Mouse (Mus musculus): Measurements from ENCODE around the gene Armc9. TPM values are rescaled to one million over a fixed set of nuclear protein-coding genes. Genes with fewer than 3 reads are reported as not detected.

Gene Armc9
- total RNA-seq, 2 experiments from 2014 or later = 5.4 to 9.1 TPM

GRCm38 (mm10) chr1:86216412-86216811 is 61.8 kb downstream of the Armc9 start:
- no peak for DNase-seq (ENCODE audit: low spot score in 2 of 2)

DNA sequence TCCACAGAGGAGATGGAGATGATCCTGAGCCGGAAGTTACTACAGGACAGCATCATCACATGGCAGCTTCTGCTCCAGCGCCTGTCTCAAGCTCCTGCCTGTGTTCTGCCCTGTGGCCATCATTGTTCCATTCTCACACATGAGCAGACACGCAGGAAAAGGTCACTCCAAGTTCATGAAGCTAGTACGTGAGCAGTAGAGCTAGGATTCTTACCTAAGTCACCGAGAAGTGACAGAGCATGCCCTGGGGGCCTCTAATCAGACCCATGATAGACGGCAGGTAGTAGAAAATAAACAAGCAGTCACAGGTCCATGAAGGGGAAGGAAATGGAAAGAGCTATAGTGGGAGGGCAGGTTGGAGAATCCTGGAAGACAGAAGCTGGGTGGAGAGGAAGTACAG is 63.4 kb downstream of the Armc9 start:
- DNase-seq (ENCODE audit: low spot score in 2 of 2) = no peak

DNA sequence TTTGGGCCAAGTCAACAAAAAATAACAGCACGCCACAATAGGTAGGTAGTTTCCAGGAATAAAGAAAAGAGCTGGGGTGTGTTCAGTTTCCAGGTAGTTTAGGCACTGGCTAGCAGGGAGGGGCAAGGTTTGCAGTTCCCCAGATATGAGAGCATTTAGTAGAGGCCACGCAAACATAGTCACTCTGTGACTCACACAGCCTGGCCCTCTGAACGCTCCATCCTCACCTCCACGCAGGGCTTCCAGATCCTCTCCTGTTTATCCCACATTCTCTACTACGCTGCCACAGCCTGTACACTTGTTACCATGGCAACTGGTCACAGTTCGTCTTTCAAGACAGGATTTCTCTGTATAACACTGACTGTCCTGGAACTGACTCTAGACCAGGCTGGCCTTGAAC is 70.6 kb downstream of the Armc9 start:
- no peak for DNase-seq (ENCODE audit: low spot score in 2 of 2)

DNA sequence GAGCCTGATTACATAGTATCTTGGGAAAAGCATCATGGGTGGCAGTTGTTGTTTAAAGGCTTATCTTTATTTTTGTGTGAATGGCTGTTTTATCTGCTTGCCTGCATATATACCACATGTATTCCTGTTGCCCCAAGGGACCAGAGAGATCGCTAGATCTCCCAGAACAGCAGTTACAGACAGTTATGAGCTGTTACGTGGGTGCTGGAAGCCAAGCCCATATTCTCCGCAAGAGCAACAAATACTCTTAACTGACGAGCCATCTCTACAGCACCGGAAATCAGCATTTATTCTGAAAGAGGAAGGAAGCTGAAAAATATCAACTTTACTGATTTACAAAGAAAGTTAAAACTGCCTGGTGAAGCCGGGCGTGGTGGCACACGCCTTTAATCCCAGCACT is 74.1 kb downstream of the Armc9 start:
- DNase-seq (ENCODE audit: low spot score in 2 of 2) = no peak

DNA sequence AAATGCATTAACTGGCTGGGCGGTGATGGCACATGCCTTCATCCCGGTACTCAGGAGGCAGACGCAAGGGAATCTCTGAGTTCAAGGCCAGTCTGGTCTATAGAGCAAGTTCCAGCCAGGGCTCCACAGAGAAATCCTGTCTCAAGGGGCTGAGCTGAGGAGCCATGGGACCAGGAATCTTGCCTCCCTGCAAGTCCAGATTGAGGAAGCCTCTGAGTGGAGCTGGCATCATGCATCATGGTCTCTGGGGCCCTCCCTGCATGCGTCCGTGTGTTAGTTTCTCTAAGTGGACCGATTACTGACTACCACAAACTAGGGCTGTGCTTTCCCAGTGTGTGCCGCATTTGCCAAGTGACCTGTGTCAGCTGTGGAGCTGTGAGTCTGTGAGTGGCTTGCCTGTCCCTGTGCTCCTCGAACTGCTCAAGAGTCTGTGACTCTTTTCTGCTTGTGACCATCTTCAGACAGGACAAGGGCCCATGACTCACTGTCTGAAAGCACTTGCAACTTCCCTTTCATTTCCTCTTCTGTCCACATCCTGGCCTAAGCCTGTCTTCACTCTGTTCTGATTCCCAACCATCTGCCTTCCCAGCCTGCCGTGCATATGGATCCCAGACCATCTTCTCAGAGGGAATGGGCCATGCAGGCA is 74.7 kb downstream of the Armc9 start:
- DNase-seq (ENCODE audit: low spot score in 2 of 2) = no peak

- DNase-seq (ENCODE audit: low spot score in 2 of 2) = no peak
Measured at GRCm38 (mm10) chr1:86232631-86233030, 78.1 kb downstream of the Armc9 start.

DNA sequence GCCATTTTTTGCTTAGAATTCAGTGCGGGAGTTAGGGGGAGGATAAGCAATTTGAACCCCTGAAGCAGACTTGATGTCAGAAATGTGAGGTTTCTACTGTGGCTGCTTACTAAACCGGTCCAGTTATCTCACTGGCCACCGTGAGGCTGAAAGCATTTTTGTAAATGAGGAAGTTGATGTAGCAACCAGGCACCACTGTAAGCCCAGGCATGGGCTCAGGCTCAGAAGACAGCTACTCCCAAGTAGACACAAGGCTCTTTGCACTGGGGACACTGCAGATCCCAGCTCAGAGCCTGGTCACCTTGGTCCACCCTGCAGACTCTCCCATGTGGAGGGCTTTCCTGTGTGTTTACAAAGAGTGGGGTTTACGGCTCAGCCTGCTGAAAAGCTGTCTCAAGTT is 79.2 kb downstream of the Armc9 start:
- DNase-seq (ENCODE audit: low spot score in 2 of 2) = no peak

GRCm38 (mm10) chr1:86235118-86235517 is 80.5 kb downstream of the Armc9 start:
- DNase-seq (ENCODE audit: low spot score in 2 of 2) = no peak

DNA sequence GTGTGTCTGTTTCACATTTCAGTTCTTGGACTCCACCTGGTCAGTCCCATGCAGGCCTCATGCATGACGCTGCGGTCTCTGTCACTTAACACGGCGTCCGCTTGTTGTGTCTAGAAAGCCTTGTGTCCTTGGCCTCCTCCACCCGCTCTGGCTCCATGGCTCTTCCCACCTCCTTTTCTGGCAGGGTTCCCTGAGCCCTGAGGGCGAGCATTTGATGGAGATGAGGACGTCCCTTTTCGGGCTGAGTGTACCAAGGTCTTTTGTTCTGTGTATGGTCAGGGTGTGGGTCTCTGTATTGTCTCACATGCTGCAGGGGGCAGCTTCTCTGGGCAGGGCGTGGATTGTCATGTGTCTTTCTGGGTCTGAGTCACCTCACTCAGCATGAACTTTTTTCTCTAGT is 81.9 kb downstream of the Armc9 start:
- DNase-seq (ENCODE audit: low spot score in 2 of 2) = no peak

- no peak for DNase-seq (ENCODE audit: low spot score in 2 of 2)
Measured at GRCm38 (mm10) chr1:86239010-86239409, 84.4 kb downstream of the Armc9 start.

GRCm38 (mm10) chr1:86239871-86240270 is 85.3 kb downstream of the Armc9 start:
- no peak for DNase-seq (ENCODE audit: low spot score in 2 of 2)

GRCm38 (mm10) chr1:86240959-86241358 is 86.4 kb downstream of the Armc9 start:
- no peak for DNase-seq (ENCODE audit: low spot score in 2 of 2)

DNA sequence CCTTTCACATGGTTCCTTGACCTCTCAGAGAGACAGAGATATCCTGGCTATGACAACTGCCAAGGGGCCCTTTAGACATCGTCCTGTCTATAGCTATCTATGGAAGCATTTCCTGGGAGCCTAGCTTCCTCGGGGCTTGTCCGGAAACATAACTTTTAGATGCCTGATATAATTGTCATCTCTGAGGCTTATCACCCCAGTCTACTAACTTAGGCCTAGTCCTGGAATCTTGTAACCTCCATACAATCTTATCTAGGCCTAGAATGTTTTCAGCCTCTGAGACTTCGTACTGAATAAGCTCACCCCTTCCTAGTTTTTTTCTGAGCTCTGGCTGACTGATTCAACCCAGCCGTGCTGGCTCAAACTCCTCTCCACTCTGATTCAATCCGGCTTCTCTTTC is 88.9 kb downstream of the Armc9 start:
- no peak for DNase-seq (ENCODE audit: low spot score in 2 of 2)

GRCm38 (mm10) chr1:86245301-86246085 is 90.9 kb downstream of the Armc9 start:
- no peak for DNase-seq (ENCODE audit: low spot score in 2 of 2)

- DNase-seq (ENCODE audit: low spot score in 2 of 2) = no peak
Measured at GRCm38 (mm10) chr1:86253410-86253809, 98.8 kb downstream of the Armc9 start.

GRCm38 (mm10) chr1:86256311-86256710 is 101.7 kb downstream of the Armc9 start:
- DNase-seq (ENCODE audit: low spot score in 2 of 2) = no peak

- no peak for DNase-seq (ENCODE audit: low spot score in 2 of 2)
Measured at GRCm38 (mm10) chr1:86257228-86257627, 102.6 kb downstream of the Armc9 start.

DNA sequence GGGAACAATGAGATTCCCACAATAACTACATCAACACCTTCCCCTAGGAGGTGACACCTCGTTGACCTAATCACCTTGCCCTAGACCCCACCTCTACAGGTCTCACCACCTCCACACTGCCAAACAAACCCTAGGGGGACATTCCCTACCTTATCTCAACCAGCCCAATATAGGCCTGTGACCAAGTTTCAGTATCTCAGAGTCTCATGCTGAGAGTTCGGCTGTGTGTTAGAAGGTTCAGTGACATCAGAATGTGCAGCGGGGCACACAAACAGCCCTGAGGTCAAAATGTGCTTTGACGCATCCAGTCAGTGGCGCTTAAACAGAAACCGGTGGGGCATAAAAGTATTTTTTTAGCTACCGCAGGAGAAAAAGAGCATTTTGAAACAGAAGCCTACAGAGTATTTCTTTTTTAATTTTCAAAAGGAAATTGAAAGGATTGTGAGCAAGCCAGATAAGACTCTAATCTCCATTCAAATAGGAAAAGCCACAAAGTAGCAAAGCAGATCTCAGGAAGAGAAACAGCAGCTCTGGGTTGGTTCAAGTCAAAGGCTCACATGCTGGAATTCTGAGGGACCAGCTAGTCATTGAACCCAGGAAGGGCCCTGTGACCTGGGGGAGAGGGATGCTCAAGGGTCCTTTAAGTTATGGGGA is 103.7 kb downstream of the Armc9 start:
- no peak for DNase-seq (ENCODE audit: low spot score in 2 of 2)

- no peak for DNase-seq (ENCODE audit: low spot score in 2 of 2)
Measured at GRCm38 (mm10) chr1:86263564-86264339, 109.2 kb downstream of the Armc9 start.

- no peak for DNase-seq (ENCODE audit: low spot score in 2 of 2)
Measured at GRCm38 (mm10) chr1:86265060-86265459, 110.5 kb downstream of the Armc9 start.

DNA sequence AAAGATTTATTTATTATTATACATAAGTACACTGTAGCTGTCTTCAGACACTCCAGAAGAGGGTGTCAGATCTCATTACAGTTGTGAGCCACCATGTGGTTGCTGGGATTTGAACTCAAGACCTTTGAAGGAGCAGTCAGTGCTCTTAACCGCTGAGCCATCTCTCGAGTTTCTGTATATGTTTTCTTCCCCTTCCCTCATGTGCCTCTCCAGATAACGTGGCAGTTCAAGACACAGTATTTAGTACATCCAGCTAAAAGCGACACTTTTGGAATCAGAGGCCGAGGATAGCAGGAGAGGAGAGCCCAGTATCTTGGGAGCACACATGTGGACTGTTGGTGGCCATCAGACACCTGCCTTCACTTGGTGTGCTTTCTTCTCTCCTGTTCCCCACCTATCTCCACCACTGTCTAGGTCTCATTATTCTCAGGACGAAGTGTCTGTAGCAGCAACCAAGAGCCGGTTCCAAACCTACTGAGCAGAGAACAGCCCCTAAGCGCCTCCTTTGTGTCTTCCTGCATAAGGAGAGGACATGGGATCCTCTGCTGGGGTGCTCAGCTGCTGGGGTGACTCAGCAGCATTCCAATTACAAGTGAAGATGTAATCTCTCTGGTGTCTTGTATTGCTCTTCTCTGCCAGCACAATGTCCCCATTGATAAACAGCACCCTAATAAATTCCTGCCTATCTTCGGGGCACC is 114.1 kb downstream of the Armc9 start:
- no peak for DNase-seq (ENCODE audit: low spot score in 2 of 2)

Measured in gastrocnemius, postnatal 4 days (tissue).